Mouse (Mus musculus): ENCODE measurements around the gene Plxna3. TPM values are rescaled to one million over a fixed set of nuclear protein-coding genes. Genes with fewer than 3 reads are reported as not detected.

Plxna3 gene
- 3.3 and 5.4 TPM in 2 replicates for polyA plus RNA-seq (2014; fragmentation: Nextera tagmentation; extraction: Ambion mirVana)

DNA sequence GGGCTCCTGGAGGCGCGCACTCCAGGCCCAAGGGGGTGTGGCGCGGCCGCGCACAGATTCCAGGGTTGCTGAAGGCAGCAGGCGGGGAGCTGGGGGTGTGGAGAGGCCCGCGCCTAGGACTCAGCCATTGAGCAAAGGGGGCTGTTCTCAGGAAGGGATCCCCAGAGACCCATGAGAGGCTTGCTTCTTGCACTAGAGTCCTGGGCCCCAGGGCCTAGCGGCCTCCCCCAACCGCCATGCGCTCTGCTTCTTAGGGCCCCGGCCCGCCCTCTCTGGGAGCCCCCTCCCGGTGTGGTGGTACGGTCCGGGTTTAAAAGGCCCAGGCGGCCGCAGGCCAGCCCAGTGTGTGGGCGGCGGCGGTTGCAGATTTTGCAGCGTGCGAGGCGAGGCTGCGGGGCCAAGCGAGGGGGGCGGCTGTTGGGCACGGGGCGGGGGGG is at the start of gene Plxna3:
Gene Plxna3, plus strand, starts transcription at position 342 of the 437 bp plus-strand sequence.
- Histone ChIP-seq H3K36me3 (ENCODE audit: control insufficient read depth, insufficient read depth, low read length) (peaks cover 5% of the 10 kb centered on the region; the same call in 1 of the 2 replicates), H3K4me1 (ENCODE audit: control insufficient read depth in 2 of 2, insufficient read depth in 2 of 2, low read length in 2 of 2) (peaks cover 5% of the 10 kb centered on the region in 2 experiments; a peak in 2 of 4 replicates), H3K4me3 (ENCODE audit: control insufficient read depth in 1 of 2, insufficient read depth in 1 of 2, low read depth in 1 of 2, low read length in 2 of 2) (peak within 1 kb of the TSS; percentile 45 to 52), H3K9me3 (ENCODE audit: control insufficient read depth, low read length) (no peaks in the 10 kb centered on the region), H3K9ac (ENCODE audit: low read length) (peak within 1 kb of the TSS; percentile 70), H3K4me2 (ENCODE audit: low read length) (peak within 1 kb of the TSS; percentile 71), H3K27me3 (ENCODE audit: control insufficient read depth, insufficient read depth, low read length) (no peaks in the 10 kb centered on the region), H3K27ac (replicated peaks in 1 of 2; ENCODE audit: control insufficient read depth in 1 of 2, insufficient read depth in 1 of 2, low read depth in 2 of 2, low read length in 2 of 2) (peak within 1 kb of the TSS; percentile 52; a peak in 3 of 4 replicates)
- 20% methylated on average over 22 of the region's 30 CpGs for WGBS
- ATAC-seq (ENCODE audit: insufficient number of reproducible peaks, insufficient read depth, low FRiP score, low read depth), result peak; percentile 85

DNA sequence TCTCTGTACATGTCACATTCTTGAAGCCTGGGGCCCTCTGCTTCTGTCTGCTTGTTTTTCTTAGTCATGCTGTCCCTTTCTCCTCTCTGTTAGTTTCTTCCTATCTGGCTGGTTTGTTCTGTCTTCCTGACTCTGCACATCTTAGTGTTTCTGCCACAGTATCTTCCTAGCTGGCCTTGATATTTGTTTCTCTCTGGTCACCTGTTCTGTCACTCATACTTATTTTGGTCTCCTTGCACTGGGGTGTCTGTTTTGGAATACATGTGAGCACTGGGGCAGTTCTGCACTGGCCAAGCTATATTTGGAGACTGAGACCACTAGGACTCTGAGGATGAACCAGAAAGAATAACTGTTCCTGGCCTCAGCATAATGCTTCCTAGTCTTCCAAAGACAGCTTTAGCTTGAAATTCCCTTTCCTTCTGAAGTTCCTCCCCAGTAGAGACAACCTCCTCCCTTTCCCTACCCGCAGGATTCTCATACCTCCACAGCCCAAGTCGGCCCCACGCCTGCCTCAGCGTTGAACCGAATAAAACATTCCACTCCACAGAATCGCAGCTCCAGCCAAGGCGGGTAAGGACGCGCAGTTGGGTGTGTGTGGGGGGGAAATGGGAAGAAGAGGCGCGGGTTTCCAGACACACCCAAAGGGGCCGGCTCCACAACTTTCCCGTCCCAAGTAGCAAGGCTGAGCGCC is 47.7 kb upstream of the Plxna3 start:
- 15% methylated on average over 14 of the region's 14 CpGs for WGBS

DNA sequence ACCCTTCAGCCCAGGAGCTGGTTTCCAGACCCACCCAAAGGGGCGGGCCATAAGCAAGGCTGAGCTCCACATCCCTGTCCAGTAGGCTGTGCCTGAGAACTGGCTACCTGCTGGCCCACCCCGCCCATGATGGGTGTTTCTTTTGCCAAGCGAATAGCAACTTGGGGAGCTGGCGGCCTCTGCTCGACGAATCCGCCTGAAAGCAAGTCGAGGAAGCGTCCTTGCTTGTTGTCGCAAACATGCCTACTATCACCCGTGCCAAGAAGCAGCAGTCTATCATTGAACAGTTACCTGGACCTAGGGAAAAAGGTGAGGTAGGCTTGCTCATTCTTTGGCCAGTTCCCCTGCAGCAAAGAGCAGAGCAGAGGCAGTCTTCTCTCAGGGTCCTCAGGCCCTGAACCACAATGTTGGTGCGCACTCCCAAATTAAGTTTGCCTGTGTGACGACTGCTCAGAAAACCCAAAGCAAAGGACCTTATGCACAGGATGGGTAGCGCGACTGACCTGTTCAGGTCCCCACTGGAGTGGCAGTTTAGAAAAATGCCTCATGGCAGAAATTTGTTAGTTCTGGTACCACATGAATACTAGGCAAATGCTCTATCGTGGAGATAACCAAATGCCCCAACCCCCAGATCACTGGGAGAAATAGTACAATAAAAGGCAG is 47.0 kb upstream of the Plxna3 start, which contains the start of the genes Taz and Dnase1l1:
Gene Taz, plus strand, starts transcription at position 181 of the 663 bp plus-strand sequence.
Gene Dnase1l1, minus strand, starts transcription at position 606 of the 663 bp plus-strand sequence.
- ATAC-seq (ENCODE audit: insufficient number of reproducible peaks, insufficient read depth, low FRiP score, low read depth), result peak; percentile 92
- peak within 1 kb of the TSS; percentile 88 to 92 for H3K27ac ChIP-seq (replicated peaks in 1 of 2; ENCODE audit: control insufficient read depth in 1 of 2, insufficient read depth in 1 of 2, low read depth in 2 of 2, low read length in 2 of 2)
- H3K36me3 ChIP-seq (ENCODE audit: control insufficient read depth, insufficient read depth, low read length), result peaks cover 6% of the 10 kb centered on the region; the same call in 1 of the 2 replicates
- peak within 1 kb of the TSS; percentile 81 for H3K4me2 ChIP-seq (ENCODE audit: low read length)
- H3K9me3 ChIP-seq (ENCODE audit: control insufficient read depth, low read length), result no peaks in the 10 kb centered on the region
- peaks cover 2 to 5% of the 10 kb centered on the region in 2 experiments; a peak in 3 of 4 replicates for H3K4me1 ChIP-seq (ENCODE audit: control insufficient read depth in 2 of 2, insufficient read depth in 2 of 2, low read length in 2 of 2)
- 15% methylated on average over 16 of the region's 16 CpGs for WGBS
- no peaks in the 10 kb centered on the region for H3K27me3 ChIP-seq (ENCODE audit: control insufficient read depth, insufficient read depth, low read length)
- peak within 1 kb of the TSS; percentile 51 to 54 for H3K4me3 ChIP-seq (ENCODE audit: control insufficient read depth in 1 of 2, insufficient read depth in 1 of 2, low read depth in 1 of 2, low read length in 2 of 2)
- H3K9ac ChIP-seq (ENCODE audit: low read length), result peak within 1 kb of the TSS; percentile 78

More for the DNA sequence above, 47.7 kb upstream of the Plxna3 start:
- Histone ChIP-seq H3K4me2 (ENCODE audit: low read length) (peak overlapping the region; percentile 81), H3K27ac (replicated peaks in 1 of 2; ENCODE audit: control insufficient read depth in 1 of 2, insufficient read depth in 1 of 2, low read depth in 2 of 2, low read length in 2 of 2) (peak overlapping the region; percentile 88 to 92), H3K27me3 (ENCODE audit: control insufficient read depth, insufficient read depth, low read length) (no peaks in the 10 kb centered on the region), H3K9me3 (ENCODE audit: control insufficient read depth, low read length) (no peaks in the 10 kb centered on the region), H3K9ac (ENCODE audit: low read length) (peak overlapping the region; percentile 78), H3K36me3 (ENCODE audit: control insufficient read depth, insufficient read depth, low read length) (peaks cover 6% of the 10 kb centered on the region; the same call in 1 of the 2 replicates), H3K4me1 (ENCODE audit: control insufficient read depth in 2 of 2, insufficient read depth in 2 of 2, low read length in 2 of 2) (peaks cover 2 to 5% of the 10 kb centered on the region in 2 experiments; a peak in 3 of 4 replicates), H3K4me3 (ENCODE audit: control insufficient read depth in 1 of 2, insufficient read depth in 1 of 2, low read depth in 1 of 2, low read length in 2 of 2) (peak overlapping the region; percentile 51 to 54)
- no peak for ATAC-seq (ENCODE audit: insufficient number of reproducible peaks, insufficient read depth, low FRiP score, low read depth)

DNA sequence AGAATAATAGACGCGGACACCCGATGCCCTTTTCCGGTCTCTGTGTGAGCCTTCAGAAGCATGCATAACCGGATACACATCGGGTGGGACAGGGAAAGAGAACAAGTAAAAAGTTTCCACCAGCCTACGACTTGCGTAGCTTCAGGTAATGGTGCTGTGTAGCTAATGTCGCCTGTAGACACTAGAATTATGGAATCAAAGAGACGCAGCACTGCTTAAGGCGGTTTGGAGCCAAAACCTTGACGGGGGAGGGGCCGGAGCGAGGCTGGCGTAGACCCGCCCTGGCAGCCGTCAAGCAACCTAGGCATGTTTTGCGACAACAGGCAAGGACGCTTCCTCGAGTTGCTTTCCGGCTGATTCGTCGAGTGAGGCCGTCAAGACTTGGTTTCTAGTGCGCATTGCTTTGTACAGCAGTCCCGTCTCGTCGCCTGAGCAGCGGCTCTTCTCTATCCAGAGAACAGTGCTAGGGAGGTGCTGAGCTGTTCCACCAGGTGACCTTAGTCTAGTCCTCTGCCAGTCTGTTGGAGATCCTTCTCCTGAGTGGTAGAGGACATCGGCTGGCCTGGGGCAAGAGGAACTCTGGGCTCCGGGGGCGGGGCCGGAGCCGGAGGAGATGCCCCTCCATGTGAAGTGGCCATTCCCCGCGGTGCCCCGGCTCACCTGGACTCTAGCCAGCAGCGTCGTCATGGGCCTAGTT is 46.3 kb upstream of the Plxna3 start:
- no peaks in the 10 kb centered on the region for H3K27me3 ChIP-seq (ENCODE audit: control insufficient read depth, insufficient read depth, low read length)
- peak; percentile 57 for ATAC-seq (ENCODE audit: insufficient number of reproducible peaks, insufficient read depth, low FRiP score, low read depth)
- H3K4me3 ChIP-seq (ENCODE audit: control insufficient read depth in 1 of 2, insufficient read depth in 1 of 2, low read depth in 1 of 2, low read length in 2 of 2), result peak overlapping the region; percentile 51 to 54
- peak overlapping the region; percentile 88 to 92 for H3K27ac ChIP-seq (replicated peaks in 1 of 2; ENCODE audit: control insufficient read depth in 1 of 2, insufficient read depth in 1 of 2, low read depth in 2 of 2, low read length in 2 of 2)
- WGBS, result 18% methylated on average over 39 of the region's 39 CpGs
- no peaks in the 10 kb centered on the region for H3K9me3 ChIP-seq (ENCODE audit: control insufficient read depth, low read length)
- H3K36me3 ChIP-seq (ENCODE audit: control insufficient read depth, insufficient read depth, low read length), result peaks cover 6% of the 10 kb centered on the region; the same call in 1 of the 2 replicates
- peak overlapping the region; percentile 78 for H3K9ac ChIP-seq (ENCODE audit: low read length)
- H3K4me1 ChIP-seq (ENCODE audit: control insufficient read depth in 2 of 2, insufficient read depth in 2 of 2, low read length in 2 of 2), result peaks cover 2 to 5% of the 10 kb centered on the region in 2 experiments; a peak in 3 of 4 replicates
- H3K4me2 ChIP-seq (ENCODE audit: low read length), result peak overlapping the region; percentile 81

DNA sequence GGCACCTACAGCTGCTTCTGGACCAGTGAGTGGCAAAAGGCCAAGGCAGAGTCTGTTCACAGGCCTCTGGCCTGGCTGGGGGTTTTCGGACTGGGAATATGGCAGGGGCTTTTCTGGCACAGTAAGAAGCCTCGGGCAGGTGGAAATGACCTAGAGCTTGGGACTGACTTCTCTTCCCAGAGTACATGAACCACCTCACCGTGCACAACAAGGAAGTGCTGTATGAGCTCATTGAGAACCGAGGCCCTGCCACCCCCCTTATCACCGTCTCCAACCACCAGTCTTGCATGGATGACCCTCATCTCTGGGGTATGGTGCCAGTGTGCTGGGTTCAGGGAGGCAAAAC is 45.8 kb upstream of the Plxna3 start:
- Histone ChIP-seq H3K4me1 (ENCODE audit: control insufficient read depth in 2 of 2, insufficient read depth in 2 of 2, low read length in 2 of 2) (peaks cover 2 to 5% of the 10 kb centered on the region in 2 experiments; a peak in 3 of 4 replicates), H3K9me3 (ENCODE audit: control insufficient read depth, low read length) (no peaks in the 10 kb centered on the region), H3K27ac (replicated peaks in 1 of 2; ENCODE audit: control insufficient read depth in 1 of 2, insufficient read depth in 1 of 2, low read depth in 2 of 2, low read length in 2 of 2) (peak overlapping the region; percentile 84 to 92), H3K36me3 (ENCODE audit: control insufficient read depth, insufficient read depth, low read length) (peaks cover 11% of the 10 kb centered on the region), H3K4me3 (ENCODE audit: control insufficient read depth in 1 of 2, insufficient read depth in 1 of 2, low read depth in 1 of 2, low read length in 2 of 2) (peak overlapping the region; percentile 51 to 54), H3K9ac (ENCODE audit: low read length) (peak overlapping the region; percentile 78), H3K27me3 (ENCODE audit: control insufficient read depth, insufficient read depth, low read length) (no peaks in the 10 kb centered on the region), H3K4me2 (ENCODE audit: low read length) (peak overlapping the region; percentile 81)
- 32% methylated on average over 5 of the region's 5 CpGs for WGBS
- no peak for ATAC-seq (ENCODE audit: insufficient number of reproducible peaks, insufficient read depth, low FRiP score, low read depth)

DNA sequence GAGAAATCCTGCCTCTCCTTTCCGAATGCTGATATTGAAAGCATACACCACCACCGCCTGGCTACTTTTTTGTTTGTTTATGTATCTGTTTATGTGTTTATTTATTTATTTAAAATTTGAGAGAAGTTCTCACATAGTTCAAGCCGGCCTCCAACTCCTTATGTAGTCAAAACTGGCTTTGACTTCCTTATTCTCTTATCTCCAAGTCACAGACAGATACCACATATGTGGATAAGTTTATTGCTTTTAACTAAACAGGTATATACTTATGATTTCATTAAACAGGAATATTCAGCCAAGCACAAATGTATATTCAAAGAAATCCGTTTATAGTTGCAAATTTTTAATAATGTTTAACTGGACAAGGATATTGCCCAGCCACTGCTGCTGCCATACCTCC is 35.4 kb upstream of the Plxna3 start:
- no peak overlapping the region for H3K27ac ChIP-seq (replicated peaks in 1 of 2; ENCODE audit: control insufficient read depth in 1 of 2, insufficient read depth in 1 of 2, low read depth in 2 of 2, low read length in 2 of 2)
- ATAC-seq (ENCODE audit: insufficient number of reproducible peaks, insufficient read depth, low FRiP score, low read depth), result no peak
- no peak overlapping the region for H3K4me2 ChIP-seq (ENCODE audit: low read length)
- H3K4me3 ChIP-seq (ENCODE audit: control insufficient read depth in 1 of 2, insufficient read depth in 1 of 2, low read depth in 1 of 2, low read length in 2 of 2), result no peak overlapping the region
- no peaks in the 10 kb centered on the region for H3K4me1 ChIP-seq (ENCODE audit: control insufficient read depth in 2 of 2, insufficient read depth in 2 of 2, low read length in 2 of 2)
- H3K9ac ChIP-seq (ENCODE audit: low read length), result no peak overlapping the region
- H3K27me3 ChIP-seq (ENCODE audit: control insufficient read depth, insufficient read depth, low read length), result no peaks in the 10 kb centered on the region
- no peaks in the 10 kb centered on the region for H3K9me3 ChIP-seq (ENCODE audit: control insufficient read depth, low read length)
- WGBS, result 65% methylated on average over 4 of the region's 4 CpGs
- 0 out of 2 replicates have a peak, but pooled peaks cover 8% of the 10 kb centered on the region for H3K36me3 ChIP-seq (ENCODE audit: control insufficient read depth, insufficient read depth, low read length)

All from heart, embryonic 14.5 days (tissue).